Mouse (Mus musculus) kidney, postnatal 0 days (tissue): ENCODE results near the gene Fars2. TPM values are rescaled to one million over a fixed set of nuclear protein-coding genes. Genes with fewer than 3 reads are reported as not detected.

ENCODE experiments used
- ATAC-seq: fragments of 200-750 bp; cut with Nextera tagmentation; replicated peaks from 2 replicates; pipeline ENCODE4 v1.8.0; 2017; ENCODE audit warnings: low read depth, moderate number of reproducible peaks, moderate TSS enrichment, moderate library complexity; ENCODE audit not compliant: low FRiP score
- DNase-seq: peaks from one replicate; pipeline ENCODE4 v3.0.0-alpha.2; 2016; ENCODE audit warnings: low spot score
- H3K27ac ChIP-seq: fragments of 300-500 bp; sonication (generic); 2 replicates; pipeline ENCODE4 v1.5.1; 2014; ENCODE audit warnings: mild to moderate bottlenecking
- H3K27me3 ChIP-seq: fragments of 300-500 bp; sonication (generic); 2 replicates; pipeline ENCODE4 v1.6.1; 2014; ENCODE audit warnings: low read length, mixed read lengths; ENCODE audit not compliant: insufficient read depth
- H3K36me3 ChIP-seq: fragments of 300-500 bp; sonication (generic); 2 replicates; pipeline ENCODE4 v1.6.1; 2014; ENCODE audit warnings: low read length, mixed read lengths; ENCODE audit not compliant: insufficient read depth
- H3K4me1 ChIP-seq: fragments of 300-500 bp; sonication (generic); replicated peaks from 2 replicates; pipeline ENCODE4 v1.6.1; 2014; ENCODE audit warnings: antibody characterized with exemption, low read length, mixed read lengths; ENCODE audit not compliant: insufficient read depth
- H3K4me2 ChIP-seq: fragments of 300-500 bp; sonication (generic); 2 replicates; pipeline ENCODE4 v1.6.1; 2014; ENCODE audit warnings: mild to moderate bottlenecking, low read length, moderate library complexity, mixed read lengths
- H3K4me3 ChIP-seq: fragments of 300-500 bp; sonication (generic); replicated peaks from 2 replicates; pipeline ENCODE4 v1.5.1; 2014; ENCODE audit warnings: low read depth, low read length
- H3K9ac ChIP-seq: fragments of 300-500 bp; sonication (generic); 2 replicates; pipeline ENCODE4 v1.6.1; 2014; ENCODE audit warnings: low read depth, low read length
- H3K9me3 ChIP-seq: fragments of 300-500 bp; sonication (generic); replicated peaks from 2 replicates; pipeline ENCODE4 v1.6.1; 2016; ENCODE audit warnings: low read length, inconsistent platforms, mixed read lengths
- CTCF ChIP-seq: IDR thresholded peaks from 2 replicates; pipeline ENCODE4 v1.5.1; 2016; ENCODE audit warnings: antibody characterized with exemption, low read depth, mild to moderate bottlenecking, moderate library complexity
- WGBS: fragments of 180-500 bp; shearing (Covaris S2); extraction: QIAGEN DNeasy Blood & Tissue Kit; methylation state at CpG from one replicate; pipeline ENCODE4 v1.1.7; 2014; 5-methylcytosine and 5-hydroxymethylcytosine counted together
- polyA plus RNA-seq: library from polyadenylated mRNA; unstranded; fragments of >200 nt; fragmentation: Nextera tagmentation; extraction: Ambion mirVana; gene quantifications from 2 replicates; pipeline ENCODE4 v1.2.1, GENCODE M21; 2015

Fars2 gene
- polyA plus RNA-seq, 1 experiment from 2014 or later: 54.7 TPM

GRCm38 (mm10) chr13:36484391-36484790 lies 367.2 kb downstream of the Fars2 start:
- no peaks in the 10 kb centered on the region for H3K27me3 ChIP-seq
- no peaks in the 10 kb centered on the region for H3K9me3 ChIP-seq
- H3K4me2 ChIP-seq: no peak overlapping the region
- no peak overlapping the region for H3K9ac ChIP-seq
- H3K4me3 ChIP-seq: no peak overlapping the region
- ATAC-seq: no peak
- no peaks in the 10 kb centered on the region for H3K4me1 ChIP-seq
- DNase-seq: no peak
- no peak overlapping the region for H3K27ac ChIP-seq
- no peak for TF ChIP-seq CTCF
- WGBS: 94% methylated on average over 2 of the region's 2 CpGs
- no peaks in the 10 kb centered on the region for H3K36me3 ChIP-seq

GRCm38 (mm10) chr13:36486756-36487155 lies 369.5 kb downstream of the Fars2 start:
- 78% methylated on average over 11 of the region's 11 CpGs for WGBS
- no peak for ATAC-seq

GRCm38 (mm10) chr13:36489365-36489764 lies 372.2 kb downstream of the Fars2 start:
- Histone ChIP-seq H3K27ac (no peak overlapping the region), H3K4me1 (no peaks in the 10 kb centered on the region), H3K9me3 (no peaks in the 10 kb centered on the region), H3K4me3 (no peak overlapping the region), H3K9ac (no peak overlapping the region), H3K36me3 (no peaks in the 10 kb centered on the region), H3K27me3 (no peaks in the 10 kb centered on the region), H3K4me2 (no peak overlapping the region)
- no peak for DNase-seq
- WGBS: 73% methylated on average over 2 of the region's 2 CpGs
- no peak for ATAC-seq
- TF ChIP-seq CTCF: no peak

More at GRCm38 (mm10) chr13:36486756-36487155, 369.5 kb downstream of the Fars2 start:
- no peak overlapping the region for H3K9ac ChIP-seq
- no peaks in the 10 kb centered on the region for H3K4me1 ChIP-seq
- no peak overlapping the region for H3K27ac ChIP-seq
- H3K27me3 ChIP-seq: no peaks in the 10 kb centered on the region
- TF ChIP-seq CTCF: no peak
- H3K4me2 ChIP-seq: no peak overlapping the region
- H3K4me3 ChIP-seq: no peak overlapping the region
- no peaks in the 10 kb centered on the region for H3K9me3 ChIP-seq
- DNase-seq: no peak
- no peaks in the 10 kb centered on the region for H3K36me3 ChIP-seq

GRCm38 (mm10) chr13:36490612-36491011 lies 373.4 kb downstream of the Fars2 start:
- no peak overlapping the region for H3K27ac ChIP-seq
- WGBS: 58% methylated on average over 7 of the region's 7 CpGs
- no peak for DNase-seq

GRCm38 (mm10) chr13:36492397-36492796 lies 375.2 kb downstream of the Fars2 start:
- Histone ChIP-seq H3K27me3 (no peaks in the 10 kb centered on the region), H3K4me3 (no peak overlapping the region), H3K9me3 (no peaks in the 10 kb centered on the region), H3K4me1 (no peaks in the 10 kb centered on the region), H3K36me3 (no peaks in the 10 kb centered on the region), H3K4me2 (no peak overlapping the region), H3K27ac (no peak overlapping the region), H3K9ac (no peak overlapping the region)
- 63% methylated on average over 3 of the region's 3 CpGs for WGBS
- ATAC-seq: no peak
- no peak for DNase-seq
- TF ChIP-seq CTCF: no peak

More at GRCm38 (mm10) chr13:36490612-36491011, 373.4 kb downstream of the Fars2 start:
- no peaks in the 10 kb centered on the region for H3K4me1 ChIP-seq
- H3K4me3 ChIP-seq: no peak overlapping the region
- H3K9me3 ChIP-seq: no peaks in the 10 kb centered on the region
- no peak overlapping the region for H3K9ac ChIP-seq
- H3K36me3 ChIP-seq: no peaks in the 10 kb centered on the region
- H3K4me2 ChIP-seq: no peak overlapping the region
- TF ChIP-seq CTCF: 0 out of 2 replicates have a peak, but pooled peaks have one; percentile 5
- ATAC-seq: no peak
- H3K27me3 ChIP-seq: no peaks in the 10 kb centered on the region

GRCm38 (mm10) chr13:36493294-36493693 lies 376.1 kb downstream of the Fars2 start:
- DNase-seq (no peak), ATAC-seq (no peak)
- TF ChIP-seq CTCF: no peak
- no peaks in the 10 kb centered on the region for H3K36me3 ChIP-seq
- no peak overlapping the region for H3K27ac ChIP-seq
- H3K9ac ChIP-seq: no peak overlapping the region
- WGBS: 64% methylated on average over 2 of the region's 2 CpGs
- H3K4me3 ChIP-seq: no peak overlapping the region
- H3K4me2 ChIP-seq: no peak overlapping the region
- no peaks in the 10 kb centered on the region for H3K9me3 ChIP-seq
- no peaks in the 10 kb centered on the region for H3K27me3 ChIP-seq
- no peaks in the 10 kb centered on the region for H3K4me1 ChIP-seq

- H3K4me2 ChIP-seq: no peak overlapping the region
- no peak for TF ChIP-seq CTCF
- WGBS: 78% methylated on average over 7 of the region's 7 CpGs
- no peaks in the 10 kb centered on the region for H3K4me1 ChIP-seq
- DNase-seq: no peak
- no peak overlapping the region for H3K9ac ChIP-seq
- H3K27me3 ChIP-seq: no peaks in the 10 kb centered on the region
- H3K9me3 ChIP-seq: no peaks in the 10 kb centered on the region
- no peak overlapping the region for H3K4me3 ChIP-seq
- no peak for ATAC-seq
- H3K27ac ChIP-seq: no peak overlapping the region
- H3K36me3 ChIP-seq: no peaks in the 10 kb centered on the region
Observed at GRCm38 (mm10) chr13:36493762-36494161, 376.6 kb downstream of the Fars2 start.
